33 mouse cellular contexts compared by ENCODE assay signal in genomic region chr3:63350242-63350641, GRCm38 (mm10).
"Had no signal": no experiment of that assay in that cellular context is flagged by ENCODE, and none has a peak within 500 bp of the region (broad histone marks: within the 10 kb centered on the region; RNA-seq: fewer than 3 reads in every experiment).

No protein-coding gene starts in this region.

- H3K4me3 ChIP-seq: heart, embryonic 10.5 days; heart, embryonic 12.5 days; heart, embryonic 13.5 days; heart, embryonic 15.5 days; hindbrain, embryonic 10.5 days; hindbrain, embryonic 12.5 days; hindbrain, embryonic 13.5 days; hindbrain, embryonic 15.5 days; kidney, embryonic 15.5 days; layer of hippocampus, adult 2 months; left cerebral cortex, adult 2 months had no signal

- H3K4me1 ChIP-seq: heart, embryonic 10.5 days; heart, embryonic 12.5 days; heart, embryonic 15.5 days; hindbrain, embryonic 10.5 days; hindbrain, embryonic 12.5 days; hindbrain, embryonic 13.5 days; hindbrain, embryonic 15.5 days; kidney, embryonic 15.5 days had no signal

- H3K27me3 ChIP-seq: heart, embryonic 12.5 days; heart, embryonic 13.5 days; heart, embryonic 15.5 days; hindbrain, embryonic 12.5 days; hindbrain, embryonic 13.5 days; hindbrain, embryonic 15.5 days; kidney, embryonic 15.5 days had no signal

- H3K9me3 ChIP-seq: heart, embryonic 10.5 days; heart, embryonic 12.5 days; heart, embryonic 13.5 days; heart, embryonic 15.5 days; hindbrain, embryonic 10.5 days; hindbrain, embryonic 12.5 days; hindbrain, embryonic 13.5 days; hindbrain, embryonic 15.5 days; kidney, embryonic 15.5 days had no signal

- H3K27ac ChIP-seq: heart, embryonic 10.5 days; heart, embryonic 15.5 days; hindbrain, embryonic 10.5 days; hindbrain, embryonic 12.5 days; hindbrain, embryonic 13.5 days; hindbrain, embryonic 14.5 days; hindbrain, embryonic 15.5 days; hindbrain, postnatal 0 days; kidney, postnatal 0 days; layer of hippocampus, adult 2 months; left cerebral cortex, adult 2 months had no signal

- DNase-seq: heart, postnatal 10 days; heart, postnatal 14 days; heart, postnatal 36 days; heart, postnatal 4 days; kidney, adult 11 months; kidney, adult 18-20 months; kidney, adult 2 months; kidney, adult 8-10 months; kidney, adult 9 months; kidney, postnatal 10 days; kidney, postnatal 14 days; kidney, postnatal 25 days; kidney, postnatal 36 days; kidney, postnatal 4 days; layer of hippocampus, adult 9-11 months; layer of hippocampus, postnatal 36 days had no signal

- H3K4me2 ChIP-seq: heart, embryonic 11.5 days; heart, embryonic 12.5 days; heart, embryonic 13.5 days; heart, embryonic 15.5 days; hindbrain, embryonic 12.5 days; hindbrain, embryonic 13.5 days; hindbrain, embryonic 14.5 days; hindbrain, embryonic 15.5 days; kidney, embryonic 15.5 days had no signal

- H3K36me3 ChIP-seq: heart, embryonic 10.5 days; heart, embryonic 12.5 days; heart, embryonic 13.5 days; heart, embryonic 15.5 days; hindbrain, embryonic 10.5 days; hindbrain, embryonic 12.5 days; hindbrain, embryonic 13.5 days; hindbrain, embryonic 15.5 days had no signal

- ATAC-seq: hindbrain, embryonic 16.5 days; hindbrain, postnatal 0 days; inflammation-experienced regulatory T-cells, adult 6 months had no signal

- H3K9ac ChIP-seq: heart, embryonic 12.5 days; heart, embryonic 13.5 days; heart, embryonic 15.5 days; hindbrain, embryonic 12.5 days; hindbrain, embryonic 13.5 days; hindbrain, embryonic 14.5 days; hindbrain, embryonic 15.5 days; kidney, embryonic 15.5 days had no signal
